Mouse (Mus musculus) embryonic facial prominence, embryonic 13.5 days (tissue): ENCODE measurements around the gene Anxa8. TPM values are rescaled to one million over a fixed set of nuclear protein-coding genes. Genes with fewer than 3 reads are reported as not detected.
A peak's percentile ranks its signal among the peaks of the same experiment; 100 is the strongest.

Source experiments
- ATAC-seq: fragments of 200-750 bp; cut with Nextera tagmentation; 2 replicates; pipeline ENCODE4 v1.8.0; 2017; ENCODE audit warnings: low read depth; ENCODE audit not compliant: insufficient number of reproducible peaks, insufficient read depth, low FRiP score, low TSS enrichment
- H3K27ac ChIP-seq: fragments of 300-500 bp; sonication (generic); 2 replicates; pipeline ENCODE4 v1.5.1; 2015; ENCODE audit warnings: moderate library complexity, mild to moderate bottlenecking, inconsistent platforms
- H3K27me3 ChIP-seq: fragments of 300-500 bp; sonication (generic); 2 replicates; pipeline ENCODE4 v1.6.1; 2015; ENCODE audit warnings: mild to moderate bottlenecking, inconsistent platforms
- H3K36me3 ChIP-seq: fragments of 300-500 bp; sonication (generic); 2 replicates; pipeline ENCODE4 v1.6.1; 2015; ENCODE audit warnings: mild to moderate bottlenecking, inconsistent platforms
- H3K4me1 ChIP-seq: fragments of 300-500 bp; sonication (generic); 2 replicates; pipeline ENCODE4 v1.6.1; 2015; ENCODE audit warnings: inconsistent platforms
- H3K4me2 ChIP-seq: fragments of 300-500 bp; sonication (generic); 2 replicates; pipeline ENCODE4 v1.6.1; 2015; ENCODE audit warnings: moderate library complexity, mild to moderate bottlenecking, inconsistent platforms
- H3K4me3 ChIP-seq: fragments of 300-500 bp; sonication (generic); 2 replicates; pipeline ENCODE4 v1.5.1; 2015; ENCODE audit warnings: mild to moderate bottlenecking, inconsistent platforms
- H3K9ac ChIP-seq: fragments of 300-500 bp; sonication (generic); 2 replicates; pipeline ENCODE4 v1.6.1; 2015; ENCODE audit warnings: mild to moderate bottlenecking, inconsistent platforms
- H3K9me3 ChIP-seq: fragments of 300-500 bp; sonication (generic); 2 replicates; pipeline ENCODE4 v1.6.1; 2016; ENCODE audit warnings: inconsistent platforms
- WGBS: fragments of 180-500 bp; shearing (Covaris S2); methylation state at CpG from one replicate; pipeline ENCODE4 v1.1.7; 2015; ENCODE audit warnings: mixed read lengths; 5-methylcytosine and 5-hydroxymethylcytosine counted together
- polyA plus RNA-seq: library from polyadenylated mRNA; unstranded; fragments of >200 nt; fragmentation: Nextera tagmentation; extraction: Ambion mirVana; gene quantifications from 2 replicates; pipeline ENCODE4 v1.2.1, GENCODE M21; 2015

Gene Anxa8
- polyA plus RNA-seq, 1 experiment from 2014 or later, result 23.0 TPM

GRCm38 (mm10) chr14:34120016-34120910 is 34.5 kb downstream of the Anxa8 start:
- no peak for ATAC-seq
- 76% methylated on average over 12 of the region's 12 CpGs for WGBS
- no peak overlapping the region for H3K4me2 ChIP-seq
- H3K4me3 ChIP-seq, result no peak overlapping the region
- H3K27ac ChIP-seq, result no peak overlapping the region
- no peaks in the 10 kb centered on the region for H3K4me1 ChIP-seq
- no peaks in the 10 kb centered on the region for H3K36me3 ChIP-seq
- H3K9me3 ChIP-seq, result no peaks in the 10 kb centered on the region
- H3K27me3 ChIP-seq, result no peaks in the 10 kb centered on the region
- H3K9ac ChIP-seq, result no peak overlapping the region

DNA sequence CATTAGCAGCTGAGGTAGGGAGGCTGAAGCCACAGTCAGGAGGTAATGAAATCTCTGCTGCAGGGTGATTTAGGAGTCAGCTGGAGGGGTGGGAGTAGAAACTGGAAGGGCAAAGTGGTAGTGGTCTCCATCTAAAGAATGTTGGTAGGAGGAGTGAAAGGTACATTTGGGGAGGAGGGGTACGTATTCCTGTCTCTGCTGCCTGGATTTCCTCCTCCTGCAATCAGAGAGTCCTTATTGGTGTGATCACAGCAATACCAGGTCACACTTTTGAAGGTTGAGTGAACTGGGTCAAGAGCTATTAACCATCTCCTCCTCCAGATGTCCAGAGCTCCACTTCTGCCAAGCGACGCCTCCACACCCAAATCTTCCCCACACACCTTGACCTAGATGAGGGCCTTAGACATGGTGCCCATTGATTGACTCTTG is 35.2 kb downstream of the Anxa8 start:
- no peak overlapping the region for H3K9ac ChIP-seq
- H3K4me3 ChIP-seq, result no peak overlapping the region
- no peaks in the 10 kb centered on the region for H3K36me3 ChIP-seq
- H3K4me2 ChIP-seq, result no peak overlapping the region
- no peaks in the 10 kb centered on the region for H3K27me3 ChIP-seq
- H3K4me1 ChIP-seq, result no peaks in the 10 kb centered on the region
- no peak overlapping the region for H3K27ac ChIP-seq
- no peaks in the 10 kb centered on the region for H3K9me3 ChIP-seq
- 91% methylated on average over 3 of the region's 3 CpGs for WGBS
- no peak for ATAC-seq

GRCm38 (mm10) chr14:34121691-34122090 is 35.9 kb downstream of the Anxa8 start:
- Histone ChIP-seq H3K27me3 (no peaks in the 10 kb centered on the region), H3K9ac (no peak overlapping the region), H3K4me1 (no peaks in the 10 kb centered on the region), H3K4me3 (no peak overlapping the region), H3K27ac (no peak overlapping the region), H3K4me2 (no peak overlapping the region), H3K36me3 (no peaks in the 10 kb centered on the region), H3K9me3 (no peaks in the 10 kb centered on the region)
- ATAC-seq, result no peak
- WGBS, result 89% methylated on average over 4 of the region's 4 CpGs

GRCm38 (mm10) chr14:34131216-34131615 is 45.4 kb downstream of the Anxa8 start:
- 57% methylated on average over 6 of the region's 6 CpGs for WGBS
- no peak overlapping the region for H3K27ac ChIP-seq

GRCm38 (mm10) chr14:34135391-34135790 is 49.6 kb downstream of the Anxa8 start:
- H3K4me2 ChIP-seq, result no peak overlapping the region
- H3K27me3 ChIP-seq, result no peaks in the 10 kb centered on the region
- peaks cover 3% of the 10 kb centered on the region for H3K4me1 ChIP-seq
- no peaks in the 10 kb centered on the region for H3K9me3 ChIP-seq
- H3K36me3 ChIP-seq, result no peaks in the 10 kb centered on the region
- H3K4me3 ChIP-seq, result no peak overlapping the region
- ATAC-seq, result no peak
- no peak overlapping the region for H3K9ac ChIP-seq
- no peak overlapping the region for H3K27ac ChIP-seq

More at GRCm38 (mm10) chr14:34131216-34131615, 45.4 kb downstream of the Anxa8 start:
- Histone ChIP-seq H3K9ac (no peak overlapping the region), H3K27me3 (no peaks in the 10 kb centered on the region), H3K9me3 (no peaks in the 10 kb centered on the region), H3K4me3 (no peak overlapping the region), H3K4me1 (peaks cover 8% of the 10 kb centered on the region), H3K36me3 (no peaks in the 10 kb centered on the region), H3K4me2 (no peak overlapping the region)
- ATAC-seq, result no peak

GRCm38 (mm10) chr14:34139671-34140664 is 54.2 kb downstream of the Anxa8 start:
- no peak overlapping the region for H3K4me2 ChIP-seq
- no peak overlapping the region for H3K4me3 ChIP-seq
- H3K4me1 ChIP-seq, result no peaks in the 10 kb centered on the region
- no peaks in the 10 kb centered on the region for H3K36me3 ChIP-seq
- H3K27ac ChIP-seq, result peak overlapping the region; percentile 2; the same call in 1 of the 2 replicates
- 82% methylated on average over 15 of the region's 15 CpGs for WGBS
- no peaks in the 10 kb centered on the region for H3K27me3 ChIP-seq
- ATAC-seq, result no peak
- H3K9me3 ChIP-seq, result no peaks in the 10 kb centered on the region
- no peak overlapping the region for H3K9ac ChIP-seq

GRCm38 (mm10) chr14:34142316-34142715 is 56.5 kb downstream of the Anxa8 start:
- 84% methylated on average over 1 of the region's 1 CpGs for WGBS
- ATAC-seq, result no peak

DNA sequence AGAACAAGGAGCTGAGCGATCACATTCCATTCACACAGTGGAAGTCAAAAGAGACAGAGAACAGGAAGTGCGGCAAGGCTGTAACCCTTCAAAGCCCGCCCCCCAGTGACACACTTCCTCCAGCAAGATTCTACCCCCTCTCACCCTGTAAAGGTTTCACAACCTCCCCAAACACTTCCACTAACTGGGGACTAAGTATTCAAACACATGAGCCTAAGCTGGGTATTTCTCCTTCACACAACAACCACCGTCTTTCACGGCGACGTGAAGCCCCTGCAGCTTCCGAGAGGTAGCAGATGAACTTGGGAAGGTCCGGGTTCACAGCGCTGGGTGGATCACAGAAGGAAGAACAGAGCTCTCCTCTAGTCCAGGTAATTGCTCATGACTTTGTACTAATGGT is 57.1 kb downstream of the Anxa8 start:
- Histone ChIP-seq H3K4me3 (no peak overlapping the region), H3K27me3 (no peaks in the 10 kb centered on the region), H3K9ac (no peak overlapping the region), H3K4me2 (no peak overlapping the region), H3K9me3 (no peaks in the 10 kb centered on the region), H3K27ac (no peak overlapping the region), H3K36me3 (no peaks in the 10 kb centered on the region), H3K4me1 (no peaks in the 10 kb centered on the region)
- ATAC-seq, result no peak
- 92% methylated on average over 10 of the region's 10 CpGs for WGBS

More at GRCm38 (mm10) chr14:34142316-34142715, 56.5 kb downstream of the Anxa8 start:
- no peak overlapping the region for H3K4me3 ChIP-seq
- H3K9ac ChIP-seq, result no peak overlapping the region
- no peaks in the 10 kb centered on the region for H3K4me1 ChIP-seq
- no peaks in the 10 kb centered on the region for H3K9me3 ChIP-seq
- no peak overlapping the region for H3K27ac ChIP-seq
- H3K4me2 ChIP-seq, result no peak overlapping the region
- no peaks in the 10 kb centered on the region for H3K27me3 ChIP-seq
- no peaks in the 10 kb centered on the region for H3K36me3 ChIP-seq

Other genes starting within 250 kb of the Anxa8 start
- gene Gdf10, start 162.4 kb upstream of the Anxa8 start, polyA plus RNA-seq, result 21.2 and 22.1 TPM in 2 replicates
- 0.08 TPM in 2 replicates for gene Gdf2, start 144.9 kb upstream of the Anxa8 start, polyA plus RNA-seq
- gene Rbp3, start 132.0 kb upstream of the Anxa8 start, polyA plus RNA-seq, result not detected in 2 replicates
- gene Zfp488, start 107.2 kb upstream of the Anxa8 start, polyA plus RNA-seq, result 0.32 and 0.77 TPM in 2 replicates
- not detected in 2 replicates for gene Gm30083, start 70.8 kb upstream of the Anxa8 start, polyA plus RNA-seq
- not detected in 2 replicates for gene Gm5460, start 69.2 kb upstream of the Anxa8 start, polyA plus RNA-seq
- gene Antxrl, start 33.3 kb upstream of the Anxa8 start, polyA plus RNA-seq, result not detected in 2 replicates
- not detected in 2 replicates for gene A630023A22Rik, start 16.8 kb downstream of the Anxa8 start, polyA plus RNA-seq
- gene Npy4r, start 66.5 kb downstream of the Anxa8 start, polyA plus RNA-seq, result 0.66 and 0.69 TPM in 2 replicates
- gene Gprin2, start 115.7 kb downstream of the Anxa8 start, polyA plus RNA-seq, result 1.5 and 1.7 TPM in 2 replicates
- gene Syt15, start 133.6 kb downstream of the Anxa8 start, polyA plus RNA-seq, result 0.30 and 0.66 TPM in 2 replicates
- 15.8 and 19.4 TPM in 2 replicates for gene Shld2, start 224.5 kb downstream of the Anxa8 start, polyA plus RNA-seq
- 85.6 and 85.8 TPM in 2 replicates for gene Glud1, start 224.7 kb downstream of the Anxa8 start, polyA plus RNA-seq